Mouse (Mus musculus) stomach, postnatal 0 days (tissue): ENCODE results near the gene Scarb2.

Source experiments
- CTCF ChIP-seq: IDR thresholded peaks from 2 replicates; pipeline ENCODE4 v1.5.1; 2016; ENCODE audit warnings: antibody characterized with exemption, low read depth, mild to moderate bottlenecking, moderate library complexity
- EP300 ChIP-seq: optimal IDR thresholded peaks from 2 replicates; pipeline ENCODE3; 2016; ENCODE audit warnings: antibody characterized with exemption

DNA sequence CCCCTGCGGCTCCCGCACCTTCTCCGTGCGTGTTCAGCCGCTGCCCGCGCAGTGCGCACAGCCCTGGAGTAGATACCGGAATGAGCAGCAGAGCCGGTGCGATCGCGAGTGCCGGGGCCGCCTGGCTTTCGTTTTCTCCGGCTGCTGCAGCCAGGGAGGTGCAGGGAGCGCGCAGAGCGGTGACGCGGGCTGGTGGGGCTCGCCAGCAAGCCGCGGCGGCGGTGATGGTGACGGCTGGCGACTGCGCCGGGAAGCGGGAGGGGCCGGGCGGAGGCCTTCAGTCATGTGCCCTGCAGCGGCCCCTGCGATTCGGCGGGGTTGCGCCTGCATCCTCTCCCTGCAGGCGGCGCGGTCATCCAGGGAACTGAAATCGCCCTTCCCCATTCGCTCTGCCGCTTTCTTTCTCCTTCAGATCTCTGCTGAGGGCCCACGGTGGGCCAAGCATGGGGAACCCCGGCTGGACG lies 1.2 kb downstream of the Scarb2 start:
- TF ChIP-seq EP300 (no peak), CTCF (peak; percentile 86)
